Mouse (Mus musculus) brown adipose tissue, adult 24 weeks (tissue): ENCODE measurements at regions not wholly inside any gene's neighbourhood (a gene's known extent, or its start where the extent isn't known, plus 50 kb on each side); places are given as distances from the start of the nearest gene placed in this dataset.

Experiments used
- H3K27ac ChIP-seq: fragments of 200-500 bp; replicated peaks from 2 replicates; pipeline ENCODE4 v1.5.1; 2012; ENCODE audit warnings: low read depth, mild to moderate bottlenecking, low read length
- H3K4me1 ChIP-seq: fragments of 200-500 bp; 2 replicates; pipeline ENCODE4 v1.6.1; 2012; ENCODE audit warnings: low read length, mixed read lengths; ENCODE audit not compliant: control insufficient read depth, insufficient read depth, insufficient read length
- H3K4me3 ChIP-seq: fragments of 200-500 bp; 2 replicates; pipeline ENCODE4 v1.5.1; 2012; ENCODE audit warnings: low read depth, mild to moderate bottlenecking, low read length, moderate library complexity; ENCODE audit not compliant: insufficient read depth

DNA sequence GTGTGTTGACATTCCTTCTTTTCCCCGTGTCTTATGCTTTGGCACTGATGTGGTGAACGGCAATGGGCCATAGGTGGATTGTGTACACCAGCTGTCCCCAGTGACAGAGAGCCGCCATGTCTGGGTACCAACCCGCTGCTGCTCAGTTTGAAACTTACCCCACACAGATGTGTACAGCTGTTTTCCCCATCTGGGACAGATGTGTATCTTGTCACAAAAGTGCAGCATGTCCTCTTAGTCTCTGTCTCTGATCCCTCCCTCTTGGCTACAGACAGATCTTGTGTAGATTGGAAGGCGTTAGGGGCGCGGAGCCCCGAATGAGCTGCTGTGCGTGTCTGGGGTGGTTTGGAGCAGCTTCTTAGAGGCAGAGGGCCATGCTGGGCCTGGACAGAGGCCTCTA lies 196.1 kb upstream of the Sulf2 start:
- Histone ChIP-seq H3K4me3 (no peak overlapping the region), H3K27ac (no peak overlapping the region), H3K4me1 (peaks cover 4% of the 10 kb centered on the region; the same call in 1 of the 2 replicates)

- Histone ChIP-seq H3K27ac (no peak overlapping the region), H3K4me3 (no peak overlapping the region), H3K4me1 (peaks cover 3% of the 10 kb centered on the region; the same call in 1 of the 2 replicates)
Measured at GRCm38 (mm10) chr2:166348654-166349053, 193.2 kb upstream of the Sulf2 start.

- Histone ChIP-seq H3K4me3 (no peak overlapping the region), H3K4me1 (no peaks in the 10 kb centered on the region), H3K27ac (no peak overlapping the region)
Measured at GRCm38 (mm10) chr2:166346421-166347182, 191.1 kb upstream of the Sulf2 start.

DNA sequence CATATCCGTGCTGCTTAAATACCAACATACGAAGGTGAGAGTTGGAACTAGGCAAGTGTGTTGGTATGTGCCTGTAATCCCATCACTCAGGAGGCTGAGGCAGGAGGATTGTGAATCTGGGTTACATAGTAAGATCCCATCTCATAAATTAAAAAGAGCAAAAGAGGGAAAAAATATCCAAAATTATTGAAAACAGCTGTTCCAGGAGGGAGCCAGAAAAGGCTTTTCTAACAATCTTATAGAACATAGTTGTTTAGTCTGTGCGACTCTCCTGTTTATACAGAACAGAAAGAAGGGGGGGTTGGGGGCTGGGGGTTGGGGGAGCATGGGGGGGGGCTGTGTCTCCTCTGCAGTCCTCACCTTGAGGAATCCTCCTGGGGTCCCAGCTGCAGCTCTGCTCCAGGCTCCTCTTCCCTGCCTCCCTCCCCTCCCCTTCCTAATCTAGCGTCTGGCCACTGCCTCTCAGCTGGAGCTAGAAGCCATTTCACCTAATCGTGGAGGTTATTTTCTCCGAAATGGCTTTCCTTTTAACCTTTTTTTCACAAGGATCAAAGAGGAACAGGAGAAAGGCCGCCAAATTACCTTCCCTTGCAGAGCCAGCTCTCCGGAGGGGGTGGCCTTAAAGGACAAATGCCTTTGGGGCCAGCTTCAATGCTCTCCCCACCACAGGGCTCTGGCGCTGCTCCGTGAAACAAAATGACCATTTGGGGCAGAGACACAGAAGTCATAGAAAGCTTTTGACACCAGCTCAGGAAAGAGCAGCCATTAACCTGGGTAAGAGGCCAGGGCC lies 188.3 kb upstream of the Sulf2 start:
- no peak overlapping the region for H3K4me3 ChIP-seq

GRCm38 (mm10) chr2:166342407-166342806 lies 186.9 kb upstream of the Sulf2 start:
- Histone ChIP-seq H3K27ac (no peak overlapping the region), H3K4me1 (no peaks in the 10 kb centered on the region)

More for the DNA sequence above, 188.3 kb upstream of the Sulf2 start:
- Histone ChIP-seq H3K4me1 (no peaks in the 10 kb centered on the region), H3K27ac (no peak overlapping the region)

GRCm38 (mm10) chr2:166340196-166340595 lies 184.7 kb upstream of the Sulf2 start:
- Histone ChIP-seq H3K27ac (no peak overlapping the region), H3K4me3 (no peak overlapping the region), H3K4me1 (no peaks in the 10 kb centered on the region)

More at GRCm38 (mm10) chr2:166342407-166342806, 186.9 kb upstream of the Sulf2 start:
- no peak overlapping the region for H3K4me3 ChIP-seq

DNA sequence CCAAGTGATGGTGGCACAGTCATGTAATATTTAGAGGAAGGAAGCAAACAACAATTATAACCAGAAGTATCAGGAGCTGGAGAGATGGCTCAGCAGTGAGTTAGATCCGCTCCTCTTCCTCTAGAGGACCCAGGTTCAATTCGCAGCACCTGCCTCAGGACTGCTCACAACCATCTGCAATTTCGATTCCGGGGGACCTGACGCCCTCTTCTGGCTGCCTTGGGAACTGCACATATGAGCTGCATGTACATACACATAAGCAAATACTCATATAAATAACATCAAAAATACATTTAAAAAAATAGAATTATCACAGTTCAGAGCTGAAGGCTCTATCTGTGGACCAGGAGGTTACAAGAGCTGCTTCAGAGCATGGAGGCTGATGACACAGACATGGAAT lies 184.0 kb upstream of the Sulf2 start:
- Histone ChIP-seq H3K4me3 (no peak overlapping the region), H3K4me1 (no peaks in the 10 kb centered on the region), H3K27ac (no peak overlapping the region)

GRCm38 (mm10) chr2:166338396-166339085 lies 183.1 kb upstream of the Sulf2 start:
- H3K4me1 ChIP-seq, result no peaks in the 10 kb centered on the region
- no peak overlapping the region for H3K4me3 ChIP-seq
- H3K27ac ChIP-seq, result no peak overlapping the region

DNA sequence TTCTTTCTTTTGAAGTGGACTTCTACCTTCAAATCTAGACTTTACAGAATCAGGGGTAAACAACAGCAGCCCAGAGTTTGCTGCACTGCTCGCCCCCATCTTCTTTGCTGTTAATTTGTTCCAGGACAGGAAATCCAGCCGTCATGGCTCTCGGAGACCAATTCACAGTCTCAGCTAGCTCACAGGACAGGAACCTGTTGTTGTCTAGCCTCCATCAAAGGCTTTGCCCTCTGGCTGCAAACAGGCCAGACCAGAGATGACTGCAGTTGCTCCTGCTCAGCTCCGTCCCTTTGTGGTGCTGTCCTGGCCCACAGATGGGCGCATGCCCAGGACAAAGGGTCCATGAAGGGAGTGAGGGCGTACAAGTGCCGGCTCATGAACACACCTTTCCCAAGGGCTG lies 182.2 kb upstream of the Sulf2 start:
- Histone ChIP-seq H3K27ac (no peak overlapping the region), H3K4me1 (no peaks in the 10 kb centered on the region), H3K4me3 (no peak overlapping the region)

- H3K27ac ChIP-seq, result no peak overlapping the region
Measured at GRCm38 (mm10) chr2:166335702-166336101, 180.2 kb upstream of the Sulf2 start.

GRCm38 (mm10) chr2:166334559-166334958 lies 179.1 kb upstream of the Sulf2 start:
- Histone ChIP-seq H3K4me1 (no peaks in the 10 kb centered on the region), H3K27ac (no peak overlapping the region), H3K4me3 (no peak overlapping the region)

More at GRCm38 (mm10) chr2:166335702-166336101, 180.2 kb upstream of the Sulf2 start:
- Histone ChIP-seq H3K4me1 (no peaks in the 10 kb centered on the region), H3K4me3 (no peak overlapping the region)

DNA sequence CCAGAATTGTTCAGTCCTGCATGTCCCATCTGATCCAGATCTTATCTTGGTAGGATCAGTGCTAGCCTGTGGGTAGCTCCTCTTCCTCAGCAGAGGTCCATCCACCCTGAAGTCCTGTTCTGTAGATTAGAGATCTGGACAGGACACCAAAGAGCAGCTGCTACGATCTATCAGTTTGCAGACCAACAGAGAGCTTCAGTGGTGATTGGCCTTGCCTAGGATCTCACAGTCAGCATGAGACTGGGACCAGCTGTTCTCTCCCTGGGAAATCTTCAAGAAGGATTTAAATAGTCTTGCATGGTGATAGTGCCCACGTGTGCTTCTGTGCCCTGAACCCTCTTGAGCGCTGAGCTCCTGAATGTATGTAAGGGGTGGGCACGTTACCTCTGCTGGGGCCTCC lies 178.4 kb upstream of the Sulf2 start:
- no peaks in the 10 kb centered on the region for H3K4me1 ChIP-seq
- H3K27ac ChIP-seq, result no peak overlapping the region
- no peak overlapping the region for H3K4me3 ChIP-seq

DNA sequence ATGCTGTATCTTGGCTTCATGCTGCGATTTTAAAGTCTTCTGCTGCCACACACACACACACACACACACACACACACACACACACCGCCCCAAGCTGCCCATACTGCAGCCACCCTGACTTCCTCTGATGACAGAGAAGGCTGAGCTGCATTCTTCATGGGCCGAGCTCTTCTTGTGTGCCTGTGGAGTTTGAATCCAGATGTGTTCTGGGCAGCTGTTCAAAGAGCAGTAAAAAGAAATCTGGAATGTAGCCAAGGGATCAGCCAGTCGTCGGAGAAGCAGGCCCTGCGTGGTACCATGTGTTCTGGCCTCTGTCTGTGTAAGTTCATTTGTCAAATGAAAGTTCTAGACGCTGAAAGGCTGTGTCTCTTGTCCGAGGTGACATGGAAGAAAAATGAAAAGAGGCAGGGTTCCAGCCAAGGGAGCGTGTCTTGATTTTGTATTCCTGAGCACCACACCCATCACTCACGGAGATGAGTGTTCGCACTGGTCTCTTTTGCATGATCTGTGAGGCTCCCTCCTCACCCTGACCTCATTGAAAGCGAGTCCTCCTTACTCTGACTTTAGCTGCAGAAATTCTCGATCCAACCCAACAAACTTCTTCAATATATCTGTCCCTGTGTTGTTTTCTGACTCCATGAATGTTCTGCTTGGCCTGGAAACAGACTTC lies 177.4 kb upstream of the Sulf2 start:
- Histone ChIP-seq H3K4me1 (no peaks in the 10 kb centered on the region), H3K27ac (no peak overlapping the region), H3K4me3 (no peak overlapping the region)

GRCm38 (mm10) chr2:166331192-166331591 lies 175.7 kb upstream of the Sulf2 start:
- no peak overlapping the region for H3K4me3 ChIP-seq
- H3K27ac ChIP-seq, result no peak overlapping the region
- H3K4me1 ChIP-seq, result no peaks in the 10 kb centered on the region

DNA sequence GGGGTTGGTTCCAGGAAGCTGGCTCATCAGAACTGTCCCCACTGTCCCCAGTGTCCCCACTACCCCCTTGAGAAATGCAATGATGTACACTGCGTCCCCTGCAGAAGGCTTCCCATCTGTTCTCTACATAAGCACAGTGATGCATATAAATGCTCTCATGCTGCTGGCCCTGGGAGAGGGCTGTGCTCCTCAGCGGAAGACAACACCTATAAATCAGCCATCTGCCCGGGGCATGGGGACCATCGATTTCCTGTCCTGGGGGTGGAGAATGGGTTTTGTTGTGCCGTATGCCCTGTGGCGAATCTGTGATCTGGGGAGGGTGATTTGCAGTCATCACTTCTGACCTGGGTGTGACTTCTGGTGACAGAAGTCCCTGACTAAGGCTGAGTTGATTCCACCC lies 174.9 kb upstream of the Sulf2 start:
- Histone ChIP-seq H3K4me1 (no peaks in the 10 kb centered on the region), H3K27ac (no peak overlapping the region), H3K4me3 (no peak overlapping the region)
